Comparison of ENCODE assay signal across 25 mouse cellular contexts in genomic region chr12:55885449-55885848, GRCm38 (mm10). TPM values are rescaled to one million over a fixed set of nuclear protein-coding genes. Genes with fewer than 3 reads are reported as not detected.
DNase-seq lines count a peak whose midpoint lies in the region; ATAC-seq and TF ChIP-seq lines count a peak whose summit lies in the region.
"Had no signal": no experiment of that assay in that cellular context is flagged by ENCODE, and none has a peak within 500 bp of the region (broad histone marks: within the 10 kb centered on the region; RNA-seq: fewer than 3 reads in every experiment).

No protein-coding gene starts in this region.

- no peaks in the 10 kb centered on the region for H3K4me1 ChIP-seq in hindbrain, embryonic 14.5 days (replicated peaks; ENCODE audit: control insufficient read depth, insufficient read depth, low read length)
- H3K4me1 ChIP-seq in hindbrain, embryonic 12.5 days = no peaks in the 10 kb centered on the region
- no peaks in the 10 kb centered on the region for H3K4me1 ChIP-seq in lung, postnatal 0 days (ENCODE audit: insufficient read depth, low read depth, low read length)
- H3K4me1 ChIP-seq in stomach, postnatal 0 days (replicated peaks; ENCODE audit: control insufficient read depth, insufficient read depth) = no peaks in the 10 kb centered on the region
- H3K4me1 ChIP-seq: hindbrain, embryonic 13.5 days; limb, embryonic 15.5 days; liver, embryonic 15.5 days had no signal

- TF ChIP-seq EP300 in lung, postnatal 0 days (IDR thresholded peaks at IDR 0.05) = no peak
- no peak for TF ChIP-seq EP300 in stomach, postnatal 0 days (optimal IDR thresholded peaks at IDR 0.05)

- no peaks in the 10 kb centered on the region for H3K9me3 ChIP-seq in hindbrain, embryonic 14.5 days (ENCODE audit: control insufficient read depth, low read length)
- no peaks in the 10 kb centered on the region for H3K9me3 ChIP-seq in hindbrain, embryonic 12.5 days (replicated peaks)
- no peaks in the 10 kb centered on the region for H3K9me3 ChIP-seq in lung, postnatal 0 days (ENCODE audit: low read length)
- H3K9me3 ChIP-seq in stomach, postnatal 0 days (ENCODE audit: control insufficient read depth, low read length) = no peaks in the 10 kb centered on the region
- H3K9me3 ChIP-seq: hindbrain, embryonic 13.5 days; limb, embryonic 15.5 days; liver, embryonic 15.5 days; neural tube, embryonic 13.5 days had no signal

- ATAC-seq in hindbrain, embryonic 14.5 days (ENCODE audit: low FRiP score) = no peak
- ATAC-seq in hindbrain, embryonic 12.5 days (ENCODE audit: low FRiP score) = no peak
- ATAC-seq in lung, postnatal 0 days = no peak
- no peak for ATAC-seq in Patski
- no peak for ATAC-seq in stomach, postnatal 0 days (ENCODE audit: low FRiP score, low TSS enrichment)
- ATAC-seq: intestine, embryonic 16.5 days had no signal

- H3K36me3 ChIP-seq in hindbrain, embryonic 14.5 days (replicated peaks; ENCODE audit: control insufficient read depth, insufficient read depth) = no peaks in the 10 kb centered on the region
- no peaks in the 10 kb centered on the region for H3K36me3 ChIP-seq in hindbrain, embryonic 12.5 days
- H3K36me3 ChIP-seq in lung, postnatal 0 days (ENCODE audit: insufficient read depth, low read length) = no peaks in the 10 kb centered on the region
- no peaks in the 10 kb centered on the region for H3K36me3 ChIP-seq in stomach, postnatal 0 days (ENCODE audit: control insufficient read depth, insufficient read depth, low read length)
- H3K36me3 ChIP-seq: hindbrain, embryonic 13.5 days; limb, embryonic 15.5 days; liver, embryonic 15.5 days; neural tube, embryonic 13.5 days had no signal

- in situ Hi-C loops in Patski (cut with MboI; ENCODE audit: low pct_unique_long_range_greater_than_20kb) = no loop called here

- H3K4me3 ChIP-seq in hindbrain, embryonic 14.5 days (replicated peaks; ENCODE audit: low read length) = no peak overlapping the region
- no peak overlapping the region for H3K4me3 ChIP-seq in hindbrain, embryonic 12.5 days
- no peak overlapping the region for H3K4me3 ChIP-seq in lung, postnatal 0 days (ENCODE audit: low read depth, low read length)
- H3K4me3 ChIP-seq in stomach, postnatal 0 days (ENCODE audit: low read depth, low read length) = no peak overlapping the region
- H3K4me3 ChIP-seq: hindbrain, embryonic 13.5 days; limb, embryonic 15.5 days; liver, embryonic 15.5 days; neural tube, embryonic 13.5 days had no signal

- no peak overlapping the region for H3K4me2 ChIP-seq in hindbrain, embryonic 14.5 days (replicated peaks)
- H3K4me2 ChIP-seq in hindbrain, embryonic 12.5 days (replicated peaks) = no peak overlapping the region
- no peak overlapping the region for H3K4me2 ChIP-seq in lung, postnatal 0 days (replicated peaks; ENCODE audit: low read depth, low read length)
- H3K4me2 ChIP-seq in stomach, postnatal 0 days (replicated peaks; ENCODE audit: low read depth) = no peak overlapping the region
- H3K4me2 ChIP-seq: hindbrain, embryonic 13.5 days; limb, embryonic 15.5 days; liver, embryonic 15.5 days; midbrain, embryonic 11.5 days; neural tube, embryonic 13.5 days had no signal

- H3K9ac ChIP-seq in hindbrain, embryonic 14.5 days = no peak overlapping the region
- H3K9ac ChIP-seq in hindbrain, embryonic 12.5 days = no peak overlapping the region
- no peak overlapping the region for H3K9ac ChIP-seq in lung, postnatal 0 days (replicated peaks; ENCODE audit: low read depth)
- no peak overlapping the region for H3K9ac ChIP-seq in stomach, postnatal 0 days (ENCODE audit: low read length)
- H3K9ac ChIP-seq: hindbrain, embryonic 13.5 days; limb, embryonic 15.5 days; liver, embryonic 15.5 days; neural tube, embryonic 13.5 days had no signal

- peak; percentile 36 for DNase-seq in hindbrain, embryonic 14.5 days (ENCODE audit: low spot score)
- DNase-seq in lung, postnatal 0 days (ENCODE audit: low spot score) = no peak
- no peak for DNase-seq in lung, postnatal 25 days (ENCODE audit: low spot score)
- no peak for DNase-seq in Patski (ENCODE audit: low read depth, low spot score)
- DNase-seq in stomach, postnatal 0 days (ENCODE audit: low spot score) = no peak
- DNase-seq in adrenal gland, postnatal 14 days = no peak
- DNase-seq: adrenal gland, postnatal 36 days; B cell, adult 2 months; cerebellum, adult 11-12 months; cerebellum, postnatal 10 days; gastrocnemius, postnatal 36 days; kidney, adult 9 months; kidney, postnatal 36 days; layer of hippocampus, adult 9-11 months; left cerebral cortex, postnatal 4 days; right cerebral cortex, adult 18-20 months; right cerebral cortex, postnatal 4 days; thymus, postnatal 25 days had no signal

- POLR2A ChIA-PET in Patski (lab: Charles Lee) = no interaction called here

- CTCF ChIA-PET in Patski (lab: Charles Lee) = no interaction called here

- no peak overlapping the region for H3K27ac ChIP-seq in hindbrain, embryonic 14.5 days
- H3K27ac ChIP-seq in hindbrain, embryonic 12.5 days = no peak overlapping the region
- H3K27ac ChIP-seq in lung, postnatal 0 days (ENCODE audit: low read length) = no peak overlapping the region
- H3K27ac ChIP-seq in stomach, postnatal 0 days (replicated peaks) = no peak overlapping the region
- H3K27ac ChIP-seq: hindbrain, embryonic 13.5 days; limb, embryonic 15.5 days; liver, embryonic 15.5 days; neural tube, embryonic 13.5 days had no signal

- WGBS in hindbrain, embryonic 14.5 days = 72% methylated on average over 4 of the region's 4 CpGs
- 81% methylated on average over 4 of the region's 4 CpGs for WGBS in hindbrain, embryonic 12.5 days
- 77% methylated on average over 4 of the region's 4 CpGs for WGBS in lung, postnatal 0 days
- WGBS in stomach, postnatal 0 days = 74% methylated on average over 4 of the region's 4 CpGs

- no peaks in the 10 kb centered on the region for H3K27me3 ChIP-seq in hindbrain, embryonic 14.5 days (ENCODE audit: control insufficient read depth, insufficient read depth, low read length)
- 0 out of 2 replicates have a peak, but pooled peaks cover under 1% of the 10 kb centered on the region for H3K27me3 ChIP-seq in hindbrain, embryonic 12.5 days
- no peaks in the 10 kb centered on the region for H3K27me3 ChIP-seq in lung, postnatal 0 days (replicated peaks; ENCODE audit: insufficient read depth, low read length)
- no peaks in the 10 kb centered on the region for H3K27me3 ChIP-seq in Patski
- H3K27me3 ChIP-seq in stomach, postnatal 0 days (ENCODE audit: control insufficient read depth, insufficient read depth, low read length) = no peaks in the 10 kb centered on the region
- H3K27me3 ChIP-seq: hindbrain, embryonic 13.5 days; limb, embryonic 15.5 days; liver, embryonic 15.5 days; neural tube, embryonic 13.5 days had no signal

- TF ChIP-seq CTCF in lung, postnatal 0 days (IDR thresholded peaks at IDR 0.05) = peak; percentile 14; the same call in 1 of the 2 replicates
- peak; percentile 31 for TF ChIP-seq CTCF in Patski (IDR thresholded peaks at IDR 0.05)
- 0 out of 2 replicates have a peak, but pooled peaks have one; percentile 18 for TF ChIP-seq CTCF in stomach, postnatal 0 days (IDR thresholded peaks at IDR 0.05; ENCODE audit: low read depth)

RNA-seq across cellular contexts. Expression of gene Brms1l, which starts 49.3 kb away (rescaled TPM):
- 42.0 and 46.8 TPM in 2 replicates for polyA plus RNA-seq in hindbrain, embryonic 14.5 days (2014; fragmentation: Nextera tagmentation; extraction: Ambion mirVana)
- 45.3 and 45.6 TPM in 2 replicates for polyA plus RNA-seq in hindbrain, embryonic 12.5 days (2016; fragmentation: Nextera tagmentation; extraction: Ambion mirVana)
- polyA plus RNA-seq in lung, postnatal 0 days (2015; fragmentation: Nextera tagmentation; extraction: Ambion mirVana) = 24.9 and 25.3 TPM in 2 replicates
- 41.0 TPM for polyA plus RNA-seq in Patski (2021)
- 15.5 TPM in 2 replicates for polyA plus RNA-seq in stomach, postnatal 0 days (2015; fragmentation: Nextera tagmentation; extraction: Ambion mirVana)
- total RNA-seq in adrenal gland, postnatal 14 days (2021) = 43.1 and 44.6 TPM in 2 replicates
